Mouse (Mus musculus) macrophage (primary cell): ENCODE data around the gene Rpl32. TPM values are rescaled to one million over a fixed set of nuclear protein-coding genes. Genes with fewer than 3 reads are reported as not detected.
A peak's percentile ranks its signal among the peaks of the same experiment; 100 is the strongest.
"Not testable (repeated sequence)": the region's sequence is repeated elsewhere in the genome, so short reads cannot be mapped to it uniquely, and the experiment has no call there.

Source experiments
- H3K27ac ChIP-seq: fragments of 350-480 bp; formaldehyde crosslinking; 2 replicates; pipeline ENCODE4 v1.9.0; 2021
- H3K36me3 ChIP-seq: fragments of 350-480 bp; formaldehyde crosslinking; 2 replicates; pipeline ENCODE4 v1.9.0; 2021; ENCODE audit errors: inconsistent target
- H3K4me3 ChIP-seq: fragments of 350-480 bp; formaldehyde crosslinking; 2 replicates; pipeline ENCODE4 v1.9.0; 2021; ENCODE audit errors: inconsistent target
- H3K79me2 ChIP-seq: fragments of 350-480 bp; formaldehyde crosslinking; 2 replicates; pipeline ENCODE4 v1.9.0; 2021; ENCODE audit errors: inconsistent target
- WGBS: methylation state at CpG from one replicate; pipeline ENCODE4 v1.1.7; 2026; ENCODE audit warnings: inconsistent platforms; ENCODE audit not compliant: missing documents; 5-methylcytosine and 5-hydroxymethylcytosine counted together
- polyA plus RNA-seq: library from polyadenylated mRNA; stranded (reverse); fragments of 250-400 nt; gene quantifications from 3 replicates; pipeline ENCODE4 v1.2.4, GENCODE M21; 2018; ENCODE audit warnings: inconsistent platforms

Rpl32 gene
- polyA plus RNA-seq, 1 experiment from 2014 or later, result 1,117 TPM

DNA sequence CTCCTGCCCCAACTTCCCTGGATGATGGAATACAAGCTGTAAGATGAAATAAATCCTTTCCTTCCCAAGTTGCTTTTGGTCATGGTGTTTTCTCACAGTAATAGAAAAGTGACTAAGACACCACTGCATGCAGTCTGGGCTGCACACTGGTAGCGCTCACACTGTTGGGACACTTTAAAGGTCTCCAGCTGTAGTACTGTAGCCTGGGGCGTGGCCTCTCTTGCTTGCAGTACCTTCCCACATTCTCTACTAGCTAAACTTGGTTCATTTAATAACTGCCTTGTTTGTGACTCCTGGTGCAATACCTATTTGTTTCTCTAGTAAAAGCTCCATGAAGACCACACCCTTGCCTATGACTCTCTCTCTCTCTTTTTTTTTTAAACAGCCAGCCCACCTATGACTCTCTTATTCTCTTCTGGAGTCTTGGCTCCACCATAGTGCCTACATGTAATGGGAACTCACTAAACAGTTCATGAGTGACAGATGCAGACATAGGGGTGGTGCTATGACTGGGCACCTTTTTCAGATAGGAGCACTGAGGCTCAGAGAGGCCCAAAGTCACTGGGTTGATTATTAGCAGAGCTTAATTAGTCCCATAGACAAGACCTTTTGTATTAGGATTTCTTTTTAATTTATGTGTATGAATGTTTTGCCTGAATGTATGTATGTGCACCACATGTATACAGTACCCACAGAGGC lies 23.8 kb upstream of the Rpl32 start:
- H3K27ac ChIP-seq, result no peak overlapping the region
- 95% methylated on average over 2 of the region's 2 CpGs for WGBS
- no peak overlapping the region for H3K4me3 ChIP-seq
- no peaks in the 10 kb centered on the region for H3K36me3 ChIP-seq
- H3K79me2 ChIP-seq, result no peaks in the 10 kb centered on the region

DNA sequence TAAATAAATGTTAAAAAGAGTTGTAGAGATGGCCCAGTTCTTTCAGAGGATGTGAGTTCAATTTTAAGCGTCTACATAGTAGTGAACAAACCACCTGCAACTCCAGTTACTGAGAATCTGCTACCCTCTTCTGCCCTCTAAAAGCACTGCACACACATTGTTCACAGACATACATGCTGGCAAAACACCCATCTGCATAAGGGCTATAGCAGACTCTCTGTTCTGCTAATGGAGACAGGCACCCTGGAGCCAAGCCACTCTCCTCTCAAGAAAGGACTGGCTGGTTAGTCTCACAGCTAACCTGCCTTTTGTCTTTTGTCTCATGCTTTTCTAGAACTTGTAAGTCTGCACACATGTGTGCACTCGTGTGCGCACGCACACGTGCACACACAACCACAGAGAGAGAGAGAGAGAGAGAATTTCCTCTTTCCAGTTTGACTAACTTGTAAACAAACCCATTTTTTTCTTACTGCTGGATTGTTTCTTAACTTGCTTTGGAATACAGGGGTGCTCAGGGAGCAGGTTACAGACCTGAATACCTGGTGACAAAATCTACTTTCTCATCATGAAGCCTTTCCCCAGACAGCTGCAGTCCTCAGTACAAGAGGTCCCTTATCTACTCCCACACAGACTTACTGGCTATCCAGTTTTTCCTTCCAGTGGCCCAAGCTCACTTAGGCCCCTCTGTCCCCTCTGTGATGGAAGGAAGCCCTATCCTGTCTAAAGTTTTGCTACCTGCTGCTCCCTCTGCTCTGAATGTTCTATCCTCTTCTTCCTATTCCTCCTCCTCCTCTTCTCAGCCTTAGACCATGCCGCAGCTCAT lies 22.4 kb upstream of the Rpl32 start:
- H3K79me2 ChIP-seq, result no peaks in the 10 kb centered on the region
- H3K36me3 ChIP-seq, result no peaks in the 10 kb centered on the region
- WGBS, result 56% methylated on average over 5 of the region's 6 CpGs
- no peak overlapping the region for H3K4me3 ChIP-seq
- H3K27ac ChIP-seq, result no peak overlapping the region

DNA sequence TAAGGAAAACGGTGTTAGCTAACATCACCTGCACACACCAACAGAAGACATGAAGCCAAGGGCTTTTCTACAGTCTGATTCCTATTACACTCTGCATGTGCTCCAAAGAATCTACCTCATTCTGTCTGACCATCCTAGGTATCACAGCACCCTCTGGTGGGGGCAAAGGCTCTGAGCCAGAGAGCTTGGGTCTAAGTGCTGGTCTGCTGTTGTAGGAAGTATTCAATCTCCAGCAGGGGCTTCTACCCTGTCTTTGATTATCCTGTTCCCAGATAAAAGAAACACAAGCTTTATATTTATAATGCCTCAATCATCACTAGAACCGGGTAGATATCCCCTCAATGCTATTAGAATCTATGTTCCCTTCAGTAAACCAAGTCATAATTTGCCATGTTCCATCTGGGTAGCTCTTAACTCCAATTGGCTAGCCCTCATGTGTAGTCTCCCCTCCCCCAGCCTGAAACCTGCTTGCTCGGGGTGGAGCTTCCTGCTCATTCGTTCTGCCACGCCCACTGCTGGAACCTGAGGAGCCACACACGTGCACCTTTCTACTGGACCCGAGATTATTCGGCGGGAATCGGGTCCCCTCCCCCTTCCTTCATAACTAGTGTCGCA lies 15.4 kb upstream of the Rpl32 start:
- not testable (repeated sequence) for H3K27ac ChIP-seq, H3K4me3 ChIP-seq, H3K36me3 ChIP-seq, H3K79me2 ChIP-seq
- WGBS, result 5% methylated on average over 2 of the region's 11 CpGs

DNA sequence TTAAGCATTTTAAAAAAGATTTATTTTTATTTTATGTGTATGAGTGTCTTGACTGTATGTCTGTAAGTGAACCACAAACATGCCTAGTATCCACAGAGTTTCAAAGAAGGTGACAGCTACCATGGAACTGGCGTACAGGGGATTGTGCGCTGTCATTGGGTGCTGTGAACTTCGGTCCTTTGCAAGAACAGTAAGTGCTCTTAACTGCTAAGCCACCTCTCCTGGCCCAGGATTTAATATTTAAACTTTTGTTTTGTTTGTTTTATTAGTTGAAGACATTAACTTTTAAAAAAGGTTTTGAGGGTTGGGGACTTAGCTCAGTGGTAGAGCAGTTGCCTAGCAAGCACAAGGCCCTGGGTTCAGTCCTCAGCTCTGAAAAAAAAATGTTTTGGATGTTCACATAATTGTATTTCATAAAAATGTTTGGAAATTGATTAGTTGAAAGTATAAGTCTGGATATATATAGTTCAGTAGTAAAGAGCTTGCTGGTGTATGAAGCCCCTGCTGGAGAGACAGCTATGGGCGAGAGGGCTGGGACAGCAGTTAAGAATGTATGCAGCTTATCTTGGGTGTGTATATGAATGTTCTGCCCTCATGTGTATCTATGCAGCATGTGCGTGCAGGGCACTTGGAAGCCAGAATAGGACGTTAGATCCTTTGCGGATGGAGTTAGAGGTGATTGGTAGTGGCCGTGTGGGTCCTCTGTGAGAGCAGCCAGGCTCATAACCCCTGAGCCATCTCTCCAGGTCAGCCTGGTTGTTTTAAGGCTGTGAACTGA lies 12.9 kb upstream of the Rpl32 start:
- no peaks in the 10 kb centered on the region for H3K79me2 ChIP-seq
- 96% methylated on average over 8 of the region's 8 CpGs for whole genome bisulfite sequencing
- H3K4me3 ChIP-seq, result no peak overlapping the region
- H3K27ac ChIP-seq, result no peak overlapping the region
- no peaks in the 10 kb centered on the region for H3K36me3 ChIP-seq

DNA sequence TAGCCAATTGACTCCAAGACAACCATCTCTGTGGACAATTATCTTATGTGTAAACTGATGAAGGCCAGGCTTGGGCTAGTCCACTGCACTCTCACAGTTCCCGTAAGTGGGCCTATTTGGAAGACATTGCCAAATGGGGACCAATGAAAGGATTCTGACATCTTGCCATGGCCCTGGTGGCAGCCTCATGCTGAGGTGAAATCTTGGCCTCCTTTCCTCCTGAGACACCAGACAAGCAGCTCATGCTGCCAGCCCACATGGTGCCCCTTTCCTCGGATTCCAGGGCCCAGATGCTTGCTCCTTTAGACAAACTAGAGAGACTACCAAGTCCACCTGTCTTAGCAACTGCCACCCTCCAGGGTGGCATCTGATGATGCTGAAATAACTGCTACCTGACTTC lies 9.6 kb upstream of the Rpl32 start:
- Histone ChIP-seq H3K79me2 (no peaks in the 10 kb centered on the region), H3K36me3 (no peaks in the 10 kb centered on the region), H3K27ac (no peak overlapping the region), H3K4me3 (no peak overlapping the region)
- WGBS, result 86% methylated on average over 2 of the region's 2 CpGs

DNA sequence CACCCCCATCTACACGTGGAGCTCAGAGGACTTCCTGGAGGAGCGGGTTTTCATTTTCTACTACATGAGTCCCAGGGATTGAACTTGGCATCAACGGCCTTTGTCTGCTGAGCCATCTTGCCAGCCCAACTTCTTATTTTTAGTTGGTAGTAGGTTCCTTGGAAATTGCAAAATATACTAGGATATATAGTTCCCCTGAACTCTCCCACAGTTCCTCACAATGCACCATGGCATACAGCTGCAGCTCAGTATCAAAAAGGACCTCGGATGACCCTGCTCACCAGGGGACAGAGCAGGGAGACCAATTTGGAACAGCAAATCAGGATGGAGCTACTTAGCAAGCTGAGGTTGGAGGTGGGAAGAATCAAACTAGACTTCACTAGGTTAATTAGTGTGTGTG lies 6.5 kb upstream of the Rpl32 start:
- 66% methylated on average over 4 of the region's 4 CpGs for whole genome bisulfite sequencing
- Histone ChIP-seq H3K27ac (no peak overlapping the region), H3K4me3 (no peak overlapping the region), H3K36me3 (no peaks in the 10 kb centered on the region), H3K79me2 (no peaks in the 10 kb centered on the region)

DNA sequence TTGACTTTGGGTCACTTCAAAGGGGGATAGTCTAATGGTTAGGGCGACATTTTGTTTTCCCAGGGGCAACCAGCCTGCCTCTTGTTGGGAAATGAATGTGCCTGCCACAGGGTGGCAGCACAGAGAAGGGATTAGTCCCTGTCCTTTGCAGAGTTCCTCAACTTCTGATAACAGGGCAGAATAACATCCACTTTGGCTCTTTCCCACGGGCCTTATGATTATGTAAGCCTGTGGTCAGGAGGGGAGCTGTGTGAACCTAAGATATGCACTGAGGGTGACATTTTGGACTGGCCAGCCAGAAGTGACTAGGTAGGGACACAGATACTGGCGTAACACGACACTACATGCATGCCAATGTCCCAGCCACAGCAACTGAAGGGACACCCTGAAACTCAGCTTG lies 5.6 kb upstream of the Rpl32 start:
- WGBS, result 10% methylated on average over 4 of the region's 4 CpGs
- Histone ChIP-seq H3K27ac (no peak overlapping the region), H3K79me2 (no peaks in the 10 kb centered on the region), H3K4me3 (no peak overlapping the region), H3K36me3 (no peaks in the 10 kb centered on the region)

DNA sequence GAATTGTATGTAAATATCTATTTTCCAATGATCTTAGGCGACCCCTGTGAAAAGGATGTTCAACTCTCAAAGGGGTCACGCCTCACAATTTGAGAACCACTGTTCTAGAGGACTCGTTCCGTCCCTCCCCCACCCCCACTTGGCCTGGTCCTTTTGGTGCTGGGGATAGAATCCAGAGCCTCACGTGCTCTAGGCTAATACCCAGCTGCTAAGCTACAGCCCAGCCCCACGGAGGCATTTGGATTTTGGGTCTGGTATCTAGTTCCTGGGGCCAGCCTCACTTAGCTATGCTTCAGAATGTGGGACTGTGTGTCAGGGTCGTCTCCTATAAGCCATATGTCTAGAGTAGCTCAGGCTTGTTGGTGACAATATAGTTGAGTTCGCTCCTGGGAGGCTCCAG lies 3.1 kb upstream of the Rpl32 start:
- 96% methylated on average over 8 of the region's 8 CpGs for WGBS
- Histone ChIP-seq H3K27ac (no peak overlapping the region), H3K79me2 (peaks cover 17% of the 10 kb centered on the region), H3K36me3 (0 out of 2 replicates have a peak, but pooled peaks cover 6% of the 10 kb centered on the region), H3K4me3 (no peak overlapping the region)

DNA sequence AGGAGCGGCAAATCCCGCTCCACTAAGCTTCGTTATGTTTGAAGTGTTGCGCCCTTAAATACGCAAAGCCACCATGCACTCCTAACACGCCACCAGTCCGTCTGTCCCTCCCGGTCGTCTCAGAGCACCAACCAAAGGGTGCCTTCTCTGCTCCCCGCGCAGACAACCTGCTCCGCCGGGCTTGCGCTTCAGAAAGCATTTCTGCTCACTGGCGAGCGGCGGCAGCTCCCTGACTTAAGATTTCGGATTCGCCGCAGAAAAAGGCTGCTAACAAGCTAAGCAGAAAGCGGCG lies 405 bp downstream of the Rpl32 start:
- H3K4me3 ChIP-seq, result peak overlapping the region; percentile 99
- peaks cover 28% of the 10 kb centered on the region; the same call in 1 of the 2 replicates for H3K36me3 ChIP-seq
- H3K27ac ChIP-seq, result peak overlapping the region; percentile 62
- 2% methylated on average over 22 of the region's 22 CpGs for WGBS
- peaks cover 31% of the 10 kb centered on the region for H3K79me2 ChIP-seq

DNA sequence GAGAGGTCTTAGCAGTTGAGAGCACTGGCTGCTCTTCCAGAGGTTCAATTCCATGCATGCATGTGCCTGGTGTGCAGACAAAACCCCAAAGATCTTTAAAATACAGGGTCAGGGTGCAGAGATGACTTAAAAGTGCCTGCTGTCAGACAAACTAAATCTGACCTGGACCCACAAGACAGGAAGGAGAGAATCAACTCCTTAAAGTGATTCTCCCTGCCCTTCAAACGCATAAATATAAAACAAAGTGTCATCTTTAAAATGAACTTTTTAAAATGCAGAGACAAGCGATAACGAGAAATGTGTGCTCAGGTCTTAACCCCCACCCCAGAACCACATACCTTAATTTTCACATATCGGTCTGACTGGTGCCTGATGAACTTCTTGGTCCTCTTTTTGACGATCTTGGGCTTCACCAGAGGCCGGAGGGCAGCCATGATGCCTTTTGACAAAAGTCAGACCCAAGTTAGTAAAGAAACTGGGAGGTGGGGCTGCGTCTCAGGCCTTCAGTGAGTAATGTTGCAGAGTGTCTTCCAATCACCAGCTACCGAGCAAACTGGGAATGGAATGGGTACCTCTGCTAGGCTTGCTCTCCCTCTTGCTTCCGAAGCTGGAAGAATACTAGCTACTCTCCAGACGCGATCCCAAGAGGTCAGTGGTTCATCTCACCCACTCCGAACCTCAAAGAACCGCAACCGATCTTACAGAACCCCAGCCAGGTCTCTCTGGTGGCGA lies 917 bp downstream of the Rpl32 start:
- H3K4me3 ChIP-seq, result peak overlapping the region; percentile 99
- peak overlapping the region; percentile 62 for H3K27ac ChIP-seq
- WGBS, result 2% methylated on average over 15 of the region's 15 CpGs
- peaks cover 31% of the 10 kb centered on the region for H3K79me2 ChIP-seq
- peaks cover 28% of the 10 kb centered on the region; the same call in 1 of the 2 replicates for H3K36me3 ChIP-seq

DNA sequence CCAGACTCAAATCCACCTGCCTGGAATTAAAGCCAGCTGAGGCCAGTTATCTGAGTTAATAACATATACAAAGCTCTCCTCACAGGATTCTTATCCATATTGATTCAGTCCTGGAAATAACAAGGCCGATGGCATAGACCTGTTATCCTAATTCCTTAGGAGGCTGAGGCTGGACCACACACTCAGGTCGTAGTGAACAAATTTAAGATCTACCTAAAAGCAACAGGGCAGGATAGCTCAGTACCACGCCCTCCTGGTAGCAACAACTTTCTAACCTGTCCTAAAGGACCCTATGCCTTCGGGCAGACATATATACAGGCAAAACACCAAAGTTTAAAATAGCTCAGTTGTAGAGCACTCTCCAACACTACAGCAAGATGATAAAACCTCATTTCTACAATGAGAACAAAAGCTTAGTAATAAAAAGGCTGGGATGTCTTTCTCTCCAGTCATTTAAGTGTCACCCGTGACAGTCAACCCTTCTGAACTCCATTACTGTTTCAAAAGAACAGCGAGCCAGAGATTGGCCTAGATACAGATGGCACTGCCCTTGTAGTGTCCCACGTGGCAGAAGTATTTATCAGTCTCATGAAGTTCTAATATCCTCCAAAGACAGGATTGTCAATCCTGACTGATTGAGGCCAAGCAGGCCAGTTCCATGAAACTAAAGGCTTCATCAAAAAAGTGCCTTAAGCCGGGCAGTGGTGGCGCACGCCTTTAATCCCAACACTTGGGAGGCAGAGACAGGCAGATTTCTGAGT lies 3.9 kb downstream of the Rpl32 start:
- peaks cover 31% of the 10 kb centered on the region for H3K79me2 ChIP-seq
- 90% methylated on average over 10 of the region's 10 CpGs for WGBS
- H3K27ac ChIP-seq, result no peak overlapping the region
- peaks cover 28% of the 10 kb centered on the region; the same call in 1 of the 2 replicates for H3K36me3 ChIP-seq
- no peak overlapping the region for H3K4me3 ChIP-seq

DNA sequence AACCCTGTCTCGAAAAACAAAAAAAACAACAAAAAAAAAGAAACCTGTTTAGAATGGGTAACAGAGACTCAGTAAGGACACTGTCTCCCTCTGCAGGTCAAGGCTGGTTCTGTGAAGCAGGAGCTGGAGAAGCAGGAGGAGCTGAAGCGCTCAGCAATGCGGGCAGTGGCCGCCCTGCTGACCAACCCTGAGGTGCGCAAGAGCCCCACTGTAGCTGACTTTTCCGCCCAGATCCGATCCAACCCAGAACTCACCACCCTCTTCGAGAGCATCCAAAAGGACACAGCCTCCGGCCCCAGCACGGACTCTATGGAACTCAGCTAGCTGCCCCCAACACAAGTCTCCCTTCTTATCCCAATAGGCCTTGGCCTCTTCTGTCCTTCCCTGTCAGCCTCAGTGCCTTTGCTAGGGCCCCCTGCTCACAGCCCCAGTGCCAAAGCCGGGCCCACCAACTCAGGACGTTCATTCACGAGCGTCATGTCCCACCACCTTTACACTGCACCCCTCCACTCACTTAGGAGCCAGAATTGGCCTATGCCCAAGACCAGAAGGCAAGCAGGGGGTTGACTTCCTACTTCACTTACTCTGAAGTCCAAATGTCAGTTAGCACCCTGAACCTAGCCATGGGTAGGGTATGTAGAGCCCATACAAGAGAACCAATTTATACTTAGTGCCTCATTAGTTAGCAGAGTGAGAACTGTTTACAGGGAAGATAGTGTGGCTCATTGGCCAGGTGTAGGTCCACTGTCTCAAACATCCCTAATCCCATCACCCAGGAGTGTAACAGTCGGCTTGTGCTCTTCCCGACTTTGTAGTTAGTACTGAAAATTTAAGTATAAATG lies 4.8 kb downstream of the Rpl32 start:
- no peak overlapping the region for H3K27ac ChIP-seq

DNA sequence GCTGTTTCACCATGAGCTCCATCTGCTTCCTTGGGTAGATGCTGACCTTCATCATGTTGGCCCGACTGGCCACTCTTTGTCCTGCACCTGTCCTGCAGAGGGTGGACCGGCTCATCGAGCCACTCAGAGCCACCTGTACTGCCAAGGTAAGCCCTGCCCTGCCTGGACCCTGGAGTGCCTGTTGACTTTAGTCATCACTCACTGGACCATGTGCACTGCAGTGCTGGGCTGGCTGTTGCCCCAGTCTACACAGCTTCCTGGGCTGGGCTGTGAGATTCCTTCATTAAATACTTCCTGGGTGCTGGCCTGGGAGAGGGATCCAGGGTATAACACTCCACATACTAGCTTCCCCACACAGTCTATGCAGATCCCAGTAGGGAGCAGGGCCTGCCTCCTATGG lies 6.7 kb downstream of the Rpl32 start:
- Histone ChIP-seq H3K4me3 (no peak overlapping the region), H3K79me2 (peaks cover 15% of the 10 kb centered on the region), H3K27ac (no peak overlapping the region), H3K36me3 (peaks cover 24% of the 10 kb centered on the region; the same call in 1 of the 2 replicates)
- 94% methylated on average over 3 of the region's 3 CpGs for WGBS

More for the DNA sequence above, 4.8 kb downstream of the Rpl32 start:
- WGBS, result 61% methylated on average over 16 of the region's 16 CpGs
- H3K79me2 ChIP-seq, result peaks cover 31% of the 10 kb centered on the region
- H3K4me3 ChIP-seq, result no peak overlapping the region
- peaks cover 28% of the 10 kb centered on the region; the same call in 1 of the 2 replicates for H3K36me3 ChIP-seq
